Mouse (Mus musculus) brown adipose tissue, adult 24 weeks (tissue): ENCODE results near the gene Trim5. TPM values are rescaled to one million over a fixed set of nuclear protein-coding genes. Genes with fewer than 3 reads are reported as not detected.
A peak's percentile ranks its signal among the peaks of the same experiment; 100 is the strongest.
"Not testable (repeated sequence)": the region's sequence is repeated elsewhere in the genome, so short reads cannot be mapped to it uniquely, and the experiment has no call there.

ENCODE experiments used
- H3K27ac ChIP-seq: fragments of 200-500 bp; replicated peaks from 2 replicates; pipeline ENCODE4 v1.5.1; 2012; ENCODE audit warnings: low read depth, mild to moderate bottlenecking, low read length
- H3K4me1 ChIP-seq: fragments of 200-500 bp; 2 replicates; pipeline ENCODE4 v1.6.1; 2012; ENCODE audit warnings: low read length, mixed read lengths; ENCODE audit not compliant: control insufficient read depth, insufficient read depth, insufficient read length
- H3K4me3 ChIP-seq: fragments of 200-500 bp; 2 replicates; pipeline ENCODE4 v1.5.1; 2012; ENCODE audit warnings: low read depth, mild to moderate bottlenecking, low read length, moderate library complexity; ENCODE audit not compliant: insufficient read depth
- polyA plus RNA-seq: library from polyadenylated mRNA; stranded (reverse); fragments of >200 nt; gene quantifications from 2 replicates; pipeline ENCODE4 v1.2.4, GENCODE M21; 2012; ENCODE audit not compliant: missing spikeins, insufficient read depth, insufficient read length

The Trim5 gene
- polyA plus RNA-seq: 0.58 and 0.67 TPM in 2 replicates

- not testable (repeated sequence) for H3K4me1 ChIP-seq
- Histone ChIP-seq H3K4me3 (peak within 1 kb of the TSS; percentile 57), H3K27ac (peak within 1 kb of the TSS; percentile 48)
Measured at GRCm38 (mm10) chr7:104287576-104288443, at the start of gene Trim5. Gene Trim5, minus strand, starts transcription at chr7:104288094.

GRCm38 (mm10) chr7:104335547-104335946, 47.7 kb upstream of the Trim5 start:
- not testable (repeated sequence) for H3K4me3 ChIP-seq, H3K4me1 ChIP-seq, H3K27ac ChIP-seq

GRCm38 (mm10) chr7:104329171-104329570, 41.3 kb upstream of the Trim5 start, which contains the start of gene Trim34b:
Gene Trim34b, plus strand, starts transcription at chr7:104329471.
- H3K4me3 ChIP-seq, H3K27ac ChIP-seq, H3K4me1 ChIP-seq: not testable (repeated sequence)

- Histone ChIP-seq H3K27ac (no peak overlapping the region), H3K4me1 (no peaks in the 10 kb centered on the region), H3K4me3 (no peak overlapping the region)
Measured at GRCm38 (mm10) chr7:104322028-104322427, 34.1 kb upstream of the Trim5 start.

GRCm38 (mm10) chr7:104315369-104316080, 27.6 kb upstream of the Trim5 start, which contains the start of gene Trim12a:
Gene Trim12a, minus strand, starts transcription at chr7:104315466.
- H3K4me1 ChIP-seq: not testable (repeated sequence)
- Histone ChIP-seq H3K27ac (peak within 1 kb of the TSS; percentile 89), H3K4me3 (peak within 1 kb of the TSS; percentile 74)

GRCm38 (mm10) chr7:104314796-104315353, 27.0 kb upstream of the Trim5 start:
- Histone ChIP-seq H3K4me1 (no peaks in the 10 kb centered on the region), H3K27ac (peak overlapping the region; percentile 89), H3K4me3 (peak overlapping the region; percentile 74)

- H3K4me1 ChIP-seq: no peaks in the 10 kb centered on the region
- H3K4me3 ChIP-seq: no peak overlapping the region
- H3K27ac ChIP-seq: 0 out of 2 replicates have a peak overlapping the region, but pooled peaks have one; percentile 0
Measured at GRCm38 (mm10) chr7:104291638-104292400, 3.9 kb upstream of the Trim5 start.

GRCm38 (mm10) chr7:104290641-104291040, 2.7 kb upstream of the Trim5 start:
- H3K4me3 ChIP-seq: no peak overlapping the region
- H3K4me1 ChIP-seq: no peaks in the 10 kb centered on the region
- H3K27ac ChIP-seq: no peak overlapping the region

GRCm38 (mm10) chr7:104279361-104279760, 8.5 kb downstream of the Trim5 start:
- H3K4me3 ChIP-seq, H3K27ac ChIP-seq, H3K4me1 ChIP-seq: not testable (repeated sequence)

- not testable (repeated sequence) for H3K27ac ChIP-seq, H3K4me1 ChIP-seq, H3K4me3 ChIP-seq
Measured at GRCm38 (mm10) chr7:104265335-104265734, 22.6 kb downstream of the Trim5 start.

GRCm38 (mm10) chr7:104260380-104260779, 27.5 kb downstream of the Trim5 start:
- H3K27ac ChIP-seq, H3K4me3 ChIP-seq, H3K4me1 ChIP-seq: not testable (repeated sequence)

- Histone ChIP-seq H3K4me1 (no peaks in the 10 kb centered on the region), H3K27ac (peak within 1 kb of the TSS; percentile 95), H3K4me3 (peak within 1 kb of the TSS; percentile 96)
Measured at GRCm38 (mm10) chr7:104244287-104245181, 43.4 kb downstream of the Trim5 start, which contains the start of gene Trim34a. Gene Trim34a, plus strand, starts transcription at chr7:104244457.

- no peaks in the 10 kb centered on the region for H3K4me1 ChIP-seq
- no peak overlapping the region for H3K27ac ChIP-seq
- H3K4me3 ChIP-seq: no peak overlapping the region
Measured at GRCm38 (mm10) chr7:104243616-104244015, 44.3 kb downstream of the Trim5 start.

GRCm38 (mm10) chr7:104240857-104241256, 47.0 kb downstream of the Trim5 start:
- Histone ChIP-seq H3K4me3 (no peak overlapping the region), H3K27ac (no peak overlapping the region), H3K4me1 (no peaks in the 10 kb centered on the region)
